Mouse (Mus musculus): Measurements from ENCODE around the gene Nop58. TPM values are rescaled to one million over a fixed set of nuclear protein-coding genes. Genes with fewer than 3 reads are reported as not detected.
A peak's percentile ranks its signal among the peaks of the same experiment; 100 is the strongest.

Gene Nop58
- polyA plus RNA-seq, 1 experiment = 53.5 TPM

GRCm38 (mm10) chr1:59763164-59763768 is 78.5 kb downstream of the Nop58 start, which contains the start of gene Bmpr2:
TSS of gene Bmpr2 (plus strand) at chr1:59763400.
- DNase-seq (ENCODE audit: low read depth) = peak; percentile 94
- TF ChIP-seq POLR2A (IDR thresholded peaks at IDR 0.05; ENCODE audit: borderline replicate concordance, extremely low read depth, insufficient read depth, insufficient read length, poor library complexity, severe bottlenecking) = peak; percentile 92
- TF ChIP-seq CTCF (IDR thresholded peaks at IDR 0.05; ENCODE audit: borderline replicate concordance, extremely low read depth, insufficient read depth, insufficient read length) = no peak

GRCm38 (mm10) chr1:59763781-59764251 is 79.0 kb downstream of the Nop58 start:
- DNase-seq (ENCODE audit: low read depth) = peak; percentile 64
- no peak; the same call in 1 of the 2 replicates for TF ChIP-seq POLR2A (IDR thresholded peaks at IDR 0.05; ENCODE audit: borderline replicate concordance, extremely low read depth, insufficient read depth, insufficient read length, poor library complexity, severe bottlenecking)
- no peak for TF ChIP-seq CTCF (IDR thresholded peaks at IDR 0.05; ENCODE audit: borderline replicate concordance, extremely low read depth, insufficient read depth, insufficient read length)

GRCm38 (mm10) chr1:59764407-59764971 is 79.7 kb downstream of the Nop58 start:
- no peak for TF ChIP-seq CTCF (IDR thresholded peaks at IDR 0.05; ENCODE audit: borderline replicate concordance, extremely low read depth, insufficient read depth, insufficient read length)
- TF ChIP-seq POLR2A (IDR thresholded peaks at IDR 0.05; ENCODE audit: borderline replicate concordance, extremely low read depth, insufficient read depth, insufficient read length, poor library complexity, severe bottlenecking) = no peak
- DNase-seq (ENCODE audit: low read depth) = peak; percentile 64

- no peak for DNase-seq (ENCODE audit: low read depth)
- TF ChIP-seq CTCF (IDR thresholded peaks at IDR 0.05; ENCODE audit: borderline replicate concordance, extremely low read depth, insufficient read depth, insufficient read length) (no peak), POLR2A (IDR thresholded peaks at IDR 0.05; ENCODE audit: borderline replicate concordance, extremely low read depth, insufficient read depth, insufficient read length, poor library complexity, severe bottlenecking) (no peak)
These were observed 80.5 kb downstream of the Nop58 start for GRCm38 (mm10) chr1:59765279-59765678.

- DNase-seq (ENCODE audit: low read depth) = no peak
- TF ChIP-seq POLR2A (IDR thresholded peaks at IDR 0.05; ENCODE audit: borderline replicate concordance, extremely low read depth, insufficient read depth, insufficient read length, poor library complexity, severe bottlenecking) (no peak), CTCF (IDR thresholded peaks at IDR 0.05; ENCODE audit: borderline replicate concordance, extremely low read depth, insufficient read depth, insufficient read length) (no peak)
These were observed 81.9 kb downstream of the Nop58 start for GRCm38 (mm10) chr1:59766626-59767025.

Other genes starting within 250 kb of the Nop58 start
- 8.3 and 10.7 TPM in 2 replicates for gene Fzd7, start 202.5 kb upstream of the Nop58 start, polyA plus RNA-seq (2012; rRNA removed)
- gene Gm973, start 168.7 kb upstream of the Nop58 start, polyA plus RNA-seq (2012; rRNA removed) = 2.1 and 6.4 TPM in 2 replicates
- gene Sumo1, start 14.1 kb upstream of the Nop58 start, polyA plus RNA-seq (2012; rRNA removed) = 122 and 128 TPM in 2 replicates
- gene Bmpr2, start 78.4 kb downstream of the Nop58 start, polyA plus RNA-seq (2012; rRNA removed) = 20.1 and 26.8 TPM in 2 replicates
- gene Fam117b, start 228.0 kb downstream of the Nop58 start, polyA plus RNA-seq (2012; rRNA removed) = 42.6 and 71.0 TPM in 2 replicates